Mouse (Mus musculus): ENCODE data around the gene Gp2. TPM values are rescaled to one million over a fixed set of nuclear protein-coding genes. Genes with fewer than 3 reads are reported as not detected.

Gp2 gene
- polyA plus RNA-seq (2015; fragmentation: Nextera tagmentation; extraction: Ambion mirVana) = not detected in 2 replicates

- H3K27ac ChIP-seq (replicated peaks) = no peak within 1 kb of the TSS
- ATAC-seq (replicated peaks) = no peak
- H3K9ac ChIP-seq (replicated peaks) = no peak within 1 kb of the TSS
- no peaks in the 10 kb centered on the region for H3K4me1 ChIP-seq
- H3K4me2 ChIP-seq (replicated peaks) = no peak within 1 kb of the TSS
- H3K4me3 ChIP-seq = no peak within 1 kb of the TSS
- WGBS = 96% methylated on average over 6 of the region's 6 CpGs
- H3K9me3 ChIP-seq = no peaks in the 10 kb centered on the region
- no peaks in the 10 kb centered on the region for H3K36me3 ChIP-seq
- no peaks in the 10 kb centered on the region for H3K27me3 ChIP-seq
These were observed at the start of gene Gp2 for GRCm38 (mm10) chr7:119459185-119459584. Gene Gp2, minus strand, starts transcription at chr7:119459285.

GRCm38 (mm10) chr7:119490041-119490780, 31.1 kb upstream of the Gp2 start:
- 86% methylated on average over 4 of the region's 4 CpGs for WGBS
- H3K4me2 ChIP-seq (replicated peaks) = no peak overlapping the region
- no peak overlapping the region for H3K4me3 ChIP-seq
- H3K27ac ChIP-seq (replicated peaks) = no peak overlapping the region
- no peaks in the 10 kb centered on the region for H3K36me3 ChIP-seq
- ATAC-seq (replicated peaks) = no peak
- no peaks in the 10 kb centered on the region for H3K9me3 ChIP-seq
- no peaks in the 10 kb centered on the region for H3K27me3 ChIP-seq
- H3K9ac ChIP-seq (replicated peaks) = no peak overlapping the region
- H3K4me1 ChIP-seq = no peaks in the 10 kb centered on the region

- no peak overlapping the region for H3K4me2 ChIP-seq (replicated peaks)
- WGBS = 91% methylated on average over 5 of the region's 5 CpGs
- ATAC-seq (replicated peaks) = no peak
These were observed 27.6 kb upstream of the Gp2 start for GRCm38 (mm10) chr7:119486683-119487082.

GRCm38 (mm10) chr7:119484154-119484553, 25.1 kb upstream of the Gp2 start:
- no peak overlapping the region for H3K9ac ChIP-seq (replicated peaks)
- no peaks in the 10 kb centered on the region for H3K36me3 ChIP-seq
- ATAC-seq (replicated peaks) = no peak
- H3K4me3 ChIP-seq = no peak overlapping the region
- no peak overlapping the region for H3K4me2 ChIP-seq (replicated peaks)
- H3K27ac ChIP-seq (replicated peaks) = no peak overlapping the region
- 82% methylated on average over 4 of the region's 4 CpGs for WGBS
- no peaks in the 10 kb centered on the region for H3K9me3 ChIP-seq
- H3K4me1 ChIP-seq = no peaks in the 10 kb centered on the region
- H3K27me3 ChIP-seq = no peaks in the 10 kb centered on the region

More at GRCm38 (mm10) chr7:119486683-119487082, 27.6 kb upstream of the Gp2 start:
- no peak overlapping the region for H3K4me3 ChIP-seq
- no peaks in the 10 kb centered on the region for H3K27me3 ChIP-seq
- no peaks in the 10 kb centered on the region for H3K36me3 ChIP-seq
- no peak overlapping the region for H3K27ac ChIP-seq (replicated peaks)
- no peak overlapping the region for H3K9ac ChIP-seq (replicated peaks)
- H3K9me3 ChIP-seq = no peaks in the 10 kb centered on the region
- no peaks in the 10 kb centered on the region for H3K4me1 ChIP-seq

GRCm38 (mm10) chr7:119479256-119479655, 20.2 kb upstream of the Gp2 start, which contains the start of gene Umod:
Gene Umod, minus strand, starts transcription at chr7:119479282.
- H3K4me1 ChIP-seq = no peaks in the 10 kb centered on the region
- no peaks in the 10 kb centered on the region for H3K9me3 ChIP-seq
- no peaks in the 10 kb centered on the region for H3K36me3 ChIP-seq
- no peak within 1 kb of the TSS for H3K4me2 ChIP-seq (replicated peaks)
- ATAC-seq (replicated peaks) = no peak
- H3K4me3 ChIP-seq = no peak within 1 kb of the TSS
- no peak within 1 kb of the TSS for H3K27ac ChIP-seq (replicated peaks)
- H3K27me3 ChIP-seq = no peaks in the 10 kb centered on the region
- no peak within 1 kb of the TSS for H3K9ac ChIP-seq (replicated peaks)

- 76% methylated on average over 33 of the region's 33 CpGs for WGBS
- H3K4me2 ChIP-seq (replicated peaks) = no peak overlapping the region
- no peaks in the 10 kb centered on the region for H3K27me3 ChIP-seq
- ATAC-seq (replicated peaks) = no peak
- H3K27ac ChIP-seq (replicated peaks) = no peak overlapping the region
- no peaks in the 10 kb centered on the region for H3K36me3 ChIP-seq
- H3K9ac ChIP-seq (replicated peaks) = no peak overlapping the region
- no peaks in the 10 kb centered on the region for H3K9me3 ChIP-seq
- no peak overlapping the region for H3K4me3 ChIP-seq
- H3K4me1 ChIP-seq = no peaks in the 10 kb centered on the region
These were observed 17.7 kb upstream of the Gp2 start for GRCm38 (mm10) chr7:119476500-119477389.

- H3K4me2 ChIP-seq (replicated peaks) = no peak overlapping the region
- H3K4me3 ChIP-seq = no peak overlapping the region
- no peak for ATAC-seq (replicated peaks)
- no peaks in the 10 kb centered on the region for H3K4me1 ChIP-seq
- 65% methylated on average over 7 of the region's 7 CpGs for WGBS
- no peaks in the 10 kb centered on the region for H3K9me3 ChIP-seq
- no peak overlapping the region for H3K9ac ChIP-seq (replicated peaks)
- no peak overlapping the region for H3K27ac ChIP-seq (replicated peaks)
- no peaks in the 10 kb centered on the region for H3K36me3 ChIP-seq
- no peaks in the 10 kb centered on the region for H3K27me3 ChIP-seq
These were observed 4.9 kb downstream of the Gp2 start for GRCm38 (mm10) chr7:119454192-119454591.

- Histone ChIP-seq H3K27ac (replicated peaks) (no peak overlapping the region), H3K4me3 (no peak overlapping the region), H3K4me2 (replicated peaks) (no peak overlapping the region), H3K9me3 (no peaks in the 10 kb centered on the region), H3K27me3 (no peaks in the 10 kb centered on the region), H3K4me1 (no peaks in the 10 kb centered on the region), H3K36me3 (no peaks in the 10 kb centered on the region), H3K9ac (replicated peaks) (no peak overlapping the region)
- 63% methylated on average over 4 of the region's 4 CpGs for WGBS
- no peak for ATAC-seq (replicated peaks)
These were observed 15.2 kb downstream of the Gp2 start for GRCm38 (mm10) chr7:119443849-119444248.

- Histone ChIP-seq H3K4me1 (no peaks in the 10 kb centered on the region), H3K4me2 (replicated peaks) (no peak overlapping the region), H3K4me3 (no peak overlapping the region), H3K27ac (replicated peaks) (no peak overlapping the region), H3K9ac (replicated peaks) (no peak overlapping the region), H3K27me3 (no peaks in the 10 kb centered on the region), H3K36me3 (no peaks in the 10 kb centered on the region), H3K9me3 (no peaks in the 10 kb centered on the region)
- no peak for ATAC-seq (replicated peaks)
- WGBS = 77% methylated on average over 1 of the region's 1 CpGs
These were observed 17.1 kb downstream of the Gp2 start for GRCm38 (mm10) chr7:119441938-119442337.

GRCm38 (mm10) chr7:119427180-119427616, 31.9 kb downstream of the Gp2 start:
- no peaks in the 10 kb centered on the region for H3K36me3 ChIP-seq
- peak; percentile 73 for ATAC-seq (replicated peaks)
- 17% methylated on average over 6 of the region's 6 CpGs for WGBS

GRCm38 (mm10) chr7:119420730-119421129, 38.4 kb downstream of the Gp2 start:
- Histone ChIP-seq H3K9me3 (no peaks in the 10 kb centered on the region), H3K27ac (replicated peaks) (no peak overlapping the region), H3K4me2 (replicated peaks) (no peak overlapping the region), H3K4me1 (peaks cover 8% of the 10 kb centered on the region), H3K4me3 (no peak overlapping the region), H3K36me3 (no peaks in the 10 kb centered on the region), H3K9ac (replicated peaks) (no peak overlapping the region), H3K27me3 (no peaks in the 10 kb centered on the region)
- 3% methylated on average over 2 of the region's 2 CpGs for WGBS
- ATAC-seq (replicated peaks) = peak; percentile 81

More at GRCm38 (mm10) chr7:119427180-119427616, 31.9 kb downstream of the Gp2 start:
- no peak overlapping the region for H3K27ac ChIP-seq (replicated peaks)
- H3K9ac ChIP-seq (replicated peaks) = no peak overlapping the region
- no peaks in the 10 kb centered on the region for H3K4me1 ChIP-seq
- H3K9me3 ChIP-seq = no peaks in the 10 kb centered on the region
- no peak overlapping the region for H3K4me3 ChIP-seq
- no peaks in the 10 kb centered on the region for H3K27me3 ChIP-seq
- H3K4me2 ChIP-seq (replicated peaks) = no peak overlapping the region

GRCm38 (mm10) chr7:119418523-119418922, 40.6 kb downstream of the Gp2 start:
- Histone ChIP-seq H3K9ac (replicated peaks) (no peak overlapping the region), H3K4me1 (peaks cover 8% of the 10 kb centered on the region), H3K4me3 (no peak overlapping the region), H3K27me3 (no peaks in the 10 kb centered on the region), H3K4me2 (replicated peaks) (no peak overlapping the region), H3K9me3 (no peaks in the 10 kb centered on the region), H3K36me3 (no peaks in the 10 kb centered on the region), H3K27ac (replicated peaks) (no peak overlapping the region)
- ATAC-seq (replicated peaks) = no peak
- 81% methylated on average over 1 of the region's 1 CpGs for WGBS
